Mouse (Mus musculus) midbrain, embryonic 14.5 days (tissue): ENCODE results near the gene Serpina3b. TPM values are rescaled to one million over a fixed set of nuclear protein-coding genes. Genes with fewer than 3 reads are reported as not detected.

ENCODE experiments used
- ATAC-seq: fragments of 200-750 bp; cut with Nextera tagmentation; 2 replicates; pipeline ENCODE4 v1.8.0; 2017; ENCODE audit warnings: moderate number of reproducible peaks, moderate library complexity; ENCODE audit not compliant: low FRiP score, low TSS enrichment
- DNase-seq: peaks from one replicate; pipeline ENCODE4 v3.0.0-alpha.2; 2015
- H3K27ac ChIP-seq: fragments of 300-500 bp; sonication (generic); replicated peaks from 2 replicates; pipeline ENCODE4 v1.5.1; 2014; ENCODE audit warnings: mild to moderate bottlenecking, low read depth, low read length, moderate library complexity
- H3K27me3 ChIP-seq: fragments of 300-500 bp; sonication (generic); 2 replicates; pipeline ENCODE4 v1.6.1; 2014; ENCODE audit warnings: low read length, control low read depth, mixed read lengths; ENCODE audit not compliant: control insufficient read depth, insufficient read depth
- H3K36me3 ChIP-seq: fragments of 300-500 bp; sonication (generic); 2 replicates; pipeline ENCODE4 v1.6.1; 2014; ENCODE audit warnings: low read length, control low read depth; ENCODE audit not compliant: control insufficient read depth, insufficient read depth
- H3K4me1 ChIP-seq: fragments of 300-500 bp; sonication (generic); 2 replicates; pipeline ENCODE4 v1.6.1; 2014; ENCODE audit warnings: mild to moderate bottlenecking, antibody characterized with exemption, low read length, control low read depth; ENCODE audit not compliant: control insufficient read depth, insufficient read depth
- H3K4me2 ChIP-seq: fragments of 300-500 bp; sonication (generic); 2 replicates; pipeline ENCODE4 v1.6.1; 2014; ENCODE audit warnings: mild to moderate bottlenecking, low read length, moderate library complexity
- H3K4me3 ChIP-seq: fragments of 300-500 bp; sonication (generic); replicated peaks from 2 replicates; pipeline ENCODE4 v1.5.1; 2014; ENCODE audit warnings: low read depth, low read length
- H3K9ac ChIP-seq: fragments of 300-500 bp; sonication (generic); replicated peaks from 2 replicates; pipeline ENCODE4 v1.6.1; 2014; ENCODE audit warnings: mild to moderate bottlenecking, low read length, moderate library complexity
- H3K9me3 ChIP-seq: fragments of 300-500 bp; sonication (generic); 2 replicates; pipeline ENCODE4 v1.6.1; 2016; ENCODE audit warnings: low read length, control low read depth, mixed read lengths; ENCODE audit not compliant: control insufficient read depth
- WGBS: fragments of 180-500 bp; shearing (Covaris S2); extraction: QIAGEN DNeasy Blood & Tissue Kit; methylation state at CpG from one replicate; pipeline ENCODE4 v1.1.7; 2014; 5-methylcytosine and 5-hydroxymethylcytosine counted together
- polyA plus RNA-seq: library from polyadenylated mRNA; unstranded; fragments of >200 nt; fragmentation: Nextera tagmentation; extraction: Ambion mirVana; gene quantifications from 2 replicates; pipeline ENCODE4 v1.2.1, GENCODE M21; 2014

Serpina3b gene
- polyA plus RNA-seq, 1 experiment from 2014 or later: not detected

- Histone ChIP-seq H3K36me3 (no peaks in the 10 kb centered on the region), H3K27me3 (no peaks in the 10 kb centered on the region), H3K9ac (no peak overlapping the region), H3K4me2 (no peak overlapping the region), H3K4me3 (no peak overlapping the region), H3K27ac (no peak overlapping the region), H3K9me3 (no peaks in the 10 kb centered on the region), H3K4me1 (no peaks in the 10 kb centered on the region)
- 88% methylated on average over 3 of the region's 3 CpGs for WGBS
- no peak for ATAC-seq
- DNase-seq: no peak
Measured at GRCm38 (mm10) chr12:104186041-104186581, 58.3 kb downstream of the Serpina3b start.

Other genes with a start within 250 kb of the Serpina3b start
- gene Serpina1c, start 223.1 kb upstream of the Serpina3b start, polyA plus RNA-seq: not detected in 2 replicates
- gene Serpina1e, start 169.0 kb upstream of the Serpina3b start, polyA plus RNA-seq: not detected in 2 replicates
- gene Serpina11, start 138.0 kb upstream of the Serpina3b start, polyA plus RNA-seq: not detected in 2 replicates
- not detected in 2 replicates for gene Serpina9, start 114.2 kb upstream of the Serpina3b start, polyA plus RNA-seq
- not detected in 2 replicates for gene Serpina12, start 83.6 kb upstream of the Serpina3b start, polyA plus RNA-seq
- not detected in 2 replicates for gene Serpina5, start 26.9 kb upstream of the Serpina3b start, polyA plus RNA-seq
- gene Serpina3a, start 15.3 kb upstream of the Serpina3b start, polyA plus RNA-seq: not detected in 2 replicates
- not detected in 2 replicates for gene Serpina3c, start 25.9 kb downstream of the Serpina3b start, polyA plus RNA-seq
- 0.43 TPM in 1 of 2 replicates, not detected in the other for gene Serpina3f, start 86.5 kb downstream of the Serpina3b start, polyA plus RNA-seq
- gene Serpina3g, start 108.2 kb downstream of the Serpina3b start, polyA plus RNA-seq: 0.45 and 1.5 TPM in 2 replicates
- gene Serpina3i, start 135.1 kb downstream of the Serpina3b start, polyA plus RNA-seq: not detected in 2 replicates
- gene Serpina3j, start 186.6 kb downstream of the Serpina3b start, polyA plus RNA-seq: not detected in 2 replicates
- gene Serpina3k, start 210.5 kb downstream of the Serpina3b start, polyA plus RNA-seq: not detected in 2 replicates
- not detected in 2 replicates for gene Serpina3m, start 210.5 kb downstream of the Serpina3b start, polyA plus RNA-seq